Mouse (Mus musculus): ENCODE results near the gene Tmem242.

- no peak for TF ChIP-seq CTCF (IDR thresholded peaks at IDR 0.05; ENCODE audit: borderline replicate concordance, extremely low read depth, insufficient read depth, insufficient read length)
- no peak for TF ChIP-seq POLR2A (IDR thresholded peaks at IDR 0.05; ENCODE audit: borderline replicate concordance, extremely low read depth, insufficient read depth, insufficient read length, poor library complexity, severe bottlenecking)
Observed at GRCm38 (mm10) chr17:5365992-5366398, 74.1 kb downstream of the Tmem242 start.
